Mouse (Mus musculus): Measurements from ENCODE around the gene Elf2. TPM values are rescaled to one million over a fixed set of nuclear protein-coding genes. Genes with fewer than 3 reads are reported as not detected.

The Elf2 gene
- polyA plus RNA-seq, 1 experiment = 106 TPM

GRCm38 (mm10) chr3:51342152-51342551, 1.7 kb upstream of the Elf2 start:
- Histone ChIP-seq H3K27me3 (ENCODE audit: control insufficient read depth, insufficient read depth, low read length) (no peaks in the 10 kb centered on the region), H3K4me1 (replicated peaks; ENCODE audit: control insufficient read depth, insufficient read depth, low read length) (peaks cover 5% of the 10 kb centered on the region; the same call in 1 of the 2 replicates), H3K4me3 (ENCODE audit: control insufficient read depth, insufficient read depth, low read length) (peak overlapping the region; percentile 76), H3K27ac (ENCODE audit: control insufficient read depth, insufficient read depth, low read length) (no peak overlapping the region), H3K36me3 (ENCODE audit: control insufficient read depth, insufficient read depth, low read length) (no peaks in the 10 kb centered on the region)
- DNase-seq = no peak
- WGBS = 8% methylated on average over 9 of the region's 9 CpGs
- no peak for TF ChIP-seq CTCF (IDR thresholded peaks at IDR 0.05; ENCODE audit: borderline replicate concordance, control insufficient read depth, extremely low read depth, insufficient read depth, low read length, poor library complexity)
- TF ChIP-seq POLR2A (IDR thresholded peaks at IDR 0.05; ENCODE audit: control insufficient read depth, extremely low read depth, insufficient read depth, low read length, poor library complexity) = no peak

GRCm38 (mm10) chr3:51341268-51342081, 1.0 kb upstream of the Elf2 start:
- DNase-seq = peak; percentile 77
- no peaks in the 10 kb centered on the region for H3K27me3 ChIP-seq (ENCODE audit: control insufficient read depth, insufficient read depth, low read length)
- TF ChIP-seq CTCF (IDR thresholded peaks at IDR 0.05; ENCODE audit: borderline replicate concordance, control insufficient read depth, extremely low read depth, insufficient read depth, low read length, poor library complexity) (no peak), POLR2A (IDR thresholded peaks at IDR 0.05; ENCODE audit: control insufficient read depth, extremely low read depth, insufficient read depth, low read length, poor library complexity) (peak; percentile 29; the same call in 1 of the 2 replicates)
- no peak overlapping the region for H3K27ac ChIP-seq (ENCODE audit: control insufficient read depth, insufficient read depth, low read length)
- under 1% methylated on average over 86 of the region's 86 CpGs for WGBS
- peaks cover 5% of the 10 kb centered on the region; the same call in 1 of the 2 replicates for H3K4me1 ChIP-seq (replicated peaks; ENCODE audit: control insufficient read depth, insufficient read depth, low read length)
- H3K4me3 ChIP-seq (ENCODE audit: control insufficient read depth, insufficient read depth, low read length) = peak overlapping the region; percentile 76
- H3K36me3 ChIP-seq (ENCODE audit: control insufficient read depth, insufficient read depth, low read length) = no peaks in the 10 kb centered on the region

- H3K36me3 ChIP-seq (ENCODE audit: control insufficient read depth, insufficient read depth, low read length) = no peaks in the 10 kb centered on the region
- H3K4me3 ChIP-seq (ENCODE audit: control insufficient read depth, insufficient read depth, low read length) = peak overlapping the region; percentile 76
- peaks cover 5% of the 10 kb centered on the region; the same call in 1 of the 2 replicates for H3K4me1 ChIP-seq (replicated peaks; ENCODE audit: control insufficient read depth, insufficient read depth, low read length)
- peak overlapping the region; percentile 47 for H3K27ac ChIP-seq (ENCODE audit: control insufficient read depth, insufficient read depth, low read length)
- peak; percentile 63 for DNase-seq
- no peaks in the 10 kb centered on the region for H3K27me3 ChIP-seq (ENCODE audit: control insufficient read depth, insufficient read depth, low read length)
- TF ChIP-seq CTCF (IDR thresholded peaks at IDR 0.05; ENCODE audit: borderline replicate concordance, control insufficient read depth, extremely low read depth, insufficient read depth, low read length, poor library complexity) (no peak), POLR2A (IDR thresholded peaks at IDR 0.05; ENCODE audit: control insufficient read depth, extremely low read depth, insufficient read depth, low read length, poor library complexity) (no peak)
- under 1% methylated on average over 105 of the region's 113 CpGs for WGBS
Observed at GRCm38 (mm10) chr3:51339734-51340551, 520 bp downstream of the Elf2 start.

- 2% methylated on average over 9 of the region's 9 CpGs for WGBS
- no peaks in the 10 kb centered on the region for H3K27me3 ChIP-seq (ENCODE audit: control insufficient read depth, insufficient read depth, low read length)
- TF ChIP-seq CTCF (IDR thresholded peaks at IDR 0.05; ENCODE audit: borderline replicate concordance, control insufficient read depth, extremely low read depth, insufficient read depth, low read length, poor library complexity) (no peak), POLR2A (IDR thresholded peaks at IDR 0.05; ENCODE audit: control insufficient read depth, extremely low read depth, insufficient read depth, low read length, poor library complexity) (no peak)
- no peaks in the 10 kb centered on the region for H3K36me3 ChIP-seq (ENCODE audit: control insufficient read depth, insufficient read depth, low read length)
- peaks cover 5% of the 10 kb centered on the region; the same call in 1 of the 2 replicates for H3K4me1 ChIP-seq (replicated peaks; ENCODE audit: control insufficient read depth, insufficient read depth, low read length)
- no peak for DNase-seq
- H3K27ac ChIP-seq (ENCODE audit: control insufficient read depth, insufficient read depth, low read length) = peak overlapping the region; percentile 8; the same call in 1 of the 2 replicates
- peak overlapping the region; percentile 76 for H3K4me3 ChIP-seq (ENCODE audit: control insufficient read depth, insufficient read depth, low read length)
Observed at GRCm38 (mm10) chr3:51339378-51339733, 1.1 kb downstream of the Elf2 start.

- Histone ChIP-seq H3K27ac (ENCODE audit: control insufficient read depth, insufficient read depth, low read length) (no peak overlapping the region), H3K4me3 (ENCODE audit: control insufficient read depth, insufficient read depth, low read length) (no peak overlapping the region), H3K36me3 (ENCODE audit: control insufficient read depth, insufficient read depth, low read length) (no peaks in the 10 kb centered on the region), H3K4me1 (replicated peaks; ENCODE audit: control insufficient read depth, insufficient read depth, low read length) (peaks cover 12% of the 10 kb centered on the region), H3K27me3 (ENCODE audit: control insufficient read depth, insufficient read depth, low read length) (no peaks in the 10 kb centered on the region)
- no peak for TF ChIP-seq CTCF (IDR thresholded peaks at IDR 0.05; ENCODE audit: borderline replicate concordance, control insufficient read depth, extremely low read depth, insufficient read depth, low read length, poor library complexity)
- no peak for TF ChIP-seq POLR2A (IDR thresholded peaks at IDR 0.05; ENCODE audit: control insufficient read depth, extremely low read depth, insufficient read depth, low read length, poor library complexity)
- no peak for DNase-seq
- 94% methylated on average over 8 of the region's 8 CpGs for WGBS
Observed at GRCm38 (mm10) chr3:51335378-51335777, 5.1 kb downstream of the Elf2 start.

GRCm38 (mm10) chr3:51333950-51334349, 6.5 kb downstream of the Elf2 start:
- TF ChIP-seq CTCF (IDR thresholded peaks at IDR 0.05; ENCODE audit: borderline replicate concordance, control insufficient read depth, extremely low read depth, insufficient read depth, low read length, poor library complexity) (no peak), POLR2A (IDR thresholded peaks at IDR 0.05; ENCODE audit: control insufficient read depth, extremely low read depth, insufficient read depth, low read length, poor library complexity) (no peak)
- Histone ChIP-seq H3K36me3 (ENCODE audit: control insufficient read depth, insufficient read depth, low read length) (no peaks in the 10 kb centered on the region), H3K4me3 (ENCODE audit: control insufficient read depth, insufficient read depth, low read length) (no peak overlapping the region), H3K27me3 (ENCODE audit: control insufficient read depth, insufficient read depth, low read length) (no peaks in the 10 kb centered on the region), H3K27ac (ENCODE audit: control insufficient read depth, insufficient read depth, low read length) (no peak overlapping the region), H3K4me1 (replicated peaks; ENCODE audit: control insufficient read depth, insufficient read depth, low read length) (peaks cover 12% of the 10 kb centered on the region)
- 84% methylated on average over 6 of the region's 6 CpGs for WGBS
- DNase-seq = no peak

Measured in thymus, adult 2 months (tissue).